In genomic region chr4:97944309-97944708, GRCm38 (mm10) we compare ENCODE assay signal across 34 mouse cellular contexts.
"Had no signal": no experiment of that assay in that cellular context is flagged by ENCODE, and none has a peak within 500 bp of the region (broad histone marks: within the 10 kb centered on the region; RNA-seq: fewer than 3 reads in every experiment).

No protein-coding gene starts in this region.

- H3K9ac ChIP-seq: heart, embryonic 12.5 days; heart, embryonic 13.5 days; heart, embryonic 15.5 days; hindbrain, embryonic 12.5 days; hindbrain, embryonic 13.5 days; hindbrain, embryonic 14.5 days; hindbrain, embryonic 15.5 days; intestine, embryonic 15.5 days; kidney, embryonic 15.5 days had no signal

- ATAC-seq: hindbrain, embryonic 16.5 days; hindbrain, postnatal 0 days; inflammation-experienced regulatory T-cells, adult 6 months; intestine, embryonic 15.5 days; intestine, embryonic 16.5 days; intestine, postnatal 0 days had no signal

- H3K9me3 ChIP-seq: heart, embryonic 10.5 days; heart, embryonic 12.5 days; heart, embryonic 13.5 days; heart, embryonic 15.5 days; hindbrain, embryonic 10.5 days; hindbrain, embryonic 12.5 days; hindbrain, embryonic 13.5 days; hindbrain, embryonic 15.5 days; intestine, embryonic 15.5 days; kidney, embryonic 15.5 days had no signal

- H3K27me3 ChIP-seq: heart, embryonic 12.5 days; heart, embryonic 13.5 days; heart, embryonic 15.5 days; hindbrain, embryonic 12.5 days; hindbrain, embryonic 13.5 days; hindbrain, embryonic 15.5 days; intestine, embryonic 15.5 days; kidney, embryonic 15.5 days had no signal

- H3K27ac ChIP-seq: heart, embryonic 10.5 days; heart, embryonic 13.5 days; heart, embryonic 15.5 days; hindbrain, embryonic 10.5 days; hindbrain, embryonic 12.5 days; hindbrain, embryonic 13.5 days; hindbrain, embryonic 14.5 days; hindbrain, embryonic 15.5 days; hindbrain, postnatal 0 days; intestine, embryonic 15.5 days; kidney, embryonic 15.5 days; kidney, postnatal 0 days; layer of hippocampus, adult 2 months had no signal

- DNase-seq: heart, postnatal 14 days; heart, postnatal 36 days; heart, postnatal 4 days; kidney, adult 11 months; kidney, adult 18-20 months; kidney, adult 2 months; kidney, adult 8-10 months; kidney, adult 9 months; kidney, postnatal 10 days; kidney, postnatal 14 days; kidney, postnatal 25 days; kidney, postnatal 36 days; kidney, postnatal 4 days; layer of hippocampus, adult 9-11 months; layer of hippocampus, postnatal 36 days had no signal

- H3K36me3 ChIP-seq: heart, embryonic 10.5 days; heart, embryonic 15.5 days; hindbrain, embryonic 10.5 days; hindbrain, embryonic 12.5 days; hindbrain, embryonic 13.5 days; hindbrain, embryonic 15.5 days; intestine, embryonic 15.5 days; kidney, embryonic 15.5 days had no signal

- H3K4me3 ChIP-seq: heart, embryonic 10.5 days; heart, embryonic 12.5 days; heart, embryonic 13.5 days; heart, embryonic 15.5 days; hindbrain, embryonic 10.5 days; hindbrain, embryonic 12.5 days; hindbrain, embryonic 13.5 days; hindbrain, embryonic 15.5 days; intestine, embryonic 15.5 days; kidney, embryonic 15.5 days; layer of hippocampus, adult 2 months had no signal

- H3K4me2 ChIP-seq: heart, embryonic 11.5 days; heart, embryonic 12.5 days; heart, embryonic 13.5 days; heart, embryonic 15.5 days; hindbrain, embryonic 12.5 days; hindbrain, embryonic 13.5 days; hindbrain, embryonic 14.5 days; hindbrain, embryonic 15.5 days; intestine, embryonic 15.5 days; kidney, embryonic 15.5 days had no signal
